Mouse (Mus musculus) erythroblast, embryonic 14.5 days (primary cell): ENCODE data around the gene Scamp5.
"Not testable (repeated sequence)": the region's sequence is repeated elsewhere in the genome, so short reads cannot be mapped to it uniquely, and the experiment has no call there.

Experiments
- GATA1 ChIP-seq: IDR thresholded peaks from 2 replicates; pipeline ENCODE4 v1.6.1; 2012; ENCODE audit warnings: low read length, inconsistent platforms, mixed read lengths
- TAL1 ChIP-seq: IDR thresholded peaks from 3 replicates; pipeline ENCODE4 v1.6.1; 2012; ENCODE audit warnings: low read length, inconsistent platforms, mixed read lengths

- not testable (repeated sequence) for TF ChIP-seq GATA1, TAL1
Observed at GRCm38 (mm10) chr9:57427123-57427522, 40.7 kb downstream of the Scamp5 start.
